7 mouse cellular contexts compared by ENCODE assay signal in genomic region chr16:33344875-33345274, GRCm38 (mm10). TPM values are rescaled to one million over a fixed set of nuclear protein-coding genes. Genes with fewer than 3 reads are reported as not detected.
DNase-seq lines count a peak whose midpoint lies in the region; ATAC-seq and TF ChIP-seq lines count a peak whose summit lies in the region.

No protein-coding gene starts in this region.

- no peaks in the 10 kb centered on the region for H3K27me3 ChIP-seq in lung, embryonic 14.5 days (ENCODE audit: insufficient read depth, low read length)
- no peaks in the 10 kb centered on the region for H3K27me3 ChIP-seq in stomach, postnatal 0 days (ENCODE audit: control insufficient read depth, insufficient read depth, low read length)

- TF ChIP-seq POLR2A in brain, embryonic 14.5 days (IDR thresholded peaks at IDR 0.05; ENCODE audit: borderline replicate concordance, extremely low read depth, insufficient read depth, insufficient read length, poor library complexity, severe bottlenecking): no peak

- WGBS in lung, embryonic 14.5 days: 77% methylated on average over 4 of the region's 4 CpGs
- WGBS in stomach, postnatal 0 days: 69% methylated on average over 4 of the region's 4 CpGs

- DNase-seq in lung, embryonic 14.5 days: no peak
- DNase-seq in lung, adult 18-20 months: no peak
- peak; percentile 59 for DNase-seq in ZHBTc4 (ENCODE audit: low read depth, low spot score)
- peak; percentile 13 for DNase-seq in brain, embryonic 14.5 days (ENCODE audit: low read depth)
- DNase-seq in stomach, postnatal 0 days (ENCODE audit: low spot score): peak; percentile 19
- no peak for DNase-seq in embryo, embryonic 11 days
- DNase-seq in spleen, adult 12 weeks (ENCODE audit: low spot score): no peak

- H3K9ac ChIP-seq in lung, embryonic 14.5 days: no peak overlapping the region
- no peak overlapping the region for H3K9ac ChIP-seq in stomach, postnatal 0 days (ENCODE audit: low read length)

- H3K27ac ChIP-seq in lung, embryonic 14.5 days (ENCODE audit: low read depth): no peak overlapping the region
- H3K27ac ChIP-seq in stomach, postnatal 0 days (replicated peaks): no peak overlapping the region

- no peaks in the 10 kb centered on the region for H3K9me3 ChIP-seq in lung, embryonic 14.5 days (ENCODE audit: low read depth, low read length)
- no peaks in the 10 kb centered on the region for H3K9me3 ChIP-seq in stomach, postnatal 0 days (ENCODE audit: control insufficient read depth, low read length)

- TF ChIP-seq EP300 in stomach, postnatal 0 days (optimal IDR thresholded peaks at IDR 0.05): no peak

- H3K4me2 ChIP-seq in lung, embryonic 14.5 days: no peak overlapping the region
- H3K4me2 ChIP-seq in stomach, postnatal 0 days (replicated peaks; ENCODE audit: low read depth): no peak overlapping the region

- ATAC-seq in lung, embryonic 14.5 days (ENCODE audit: insufficient read depth): 0 out of 2 replicates have a peak, but pooled peaks have one; percentile 32
- no peak for ATAC-seq in stomach, postnatal 0 days (ENCODE audit: low FRiP score, low TSS enrichment)

- no peak for TF ChIP-seq CTCF in lung, embryonic 14.5 days (IDR thresholded peaks at IDR 0.05; ENCODE audit: low read depth)
- TF ChIP-seq CTCF in brain, embryonic 14.5 days (IDR thresholded peaks at IDR 0.05; ENCODE audit: borderline replicate concordance, extremely low read depth, insufficient read depth, insufficient read length): no peak
- TF ChIP-seq CTCF in stomach, postnatal 0 days (IDR thresholded peaks at IDR 0.05; ENCODE audit: low read depth): no peak

- no peaks in the 10 kb centered on the region for H3K36me3 ChIP-seq in lung, embryonic 14.5 days (ENCODE audit: insufficient read depth)
- no peaks in the 10 kb centered on the region for H3K36me3 ChIP-seq in stomach, postnatal 0 days (ENCODE audit: control insufficient read depth, insufficient read depth, low read length)

- H3K4me3 ChIP-seq in lung, embryonic 14.5 days (ENCODE audit: low read depth, low read length): no peak overlapping the region
- no peak overlapping the region for H3K4me3 ChIP-seq in stomach, postnatal 0 days (ENCODE audit: low read depth, low read length)

- H3K4me1 ChIP-seq in lung, embryonic 14.5 days (ENCODE audit: insufficient read depth): peaks cover 3% of the 10 kb centered on the region; the same call in 1 of the 2 replicates
- H3K4me1 ChIP-seq in stomach, postnatal 0 days (replicated peaks; ENCODE audit: control insufficient read depth, insufficient read depth): no peaks in the 10 kb centered on the region

RNA-seq across cellular contexts. Expression of gene Zfp148, which starts 35.8 kb away (rescaled TPM):
- polyA plus RNA-seq in lung, embryonic 14.5 days (2014; fragmentation: Nextera tagmentation; extraction: Ambion mirVana): 50.3 and 55.5 TPM in 2 replicates
- 23.7 and 30.8 TPM in 2 replicates for polyA plus RNA-seq in brain, embryonic 14.5 days (2012; rRNA removed)
- 23.4 and 25.1 TPM in 2 replicates for polyA plus RNA-seq in stomach, postnatal 0 days (2015; fragmentation: Nextera tagmentation; extraction: Ambion mirVana)

Comparison
In these comparisons a context has a peak if more than half of its experiments do, and no peak if none do; other contexts are left out.
1. DNase-seq: peak in ZHBTc4 (single experiment), brain, embryonic 14.5 days (single experiment) and stomach, postnatal 0 days (single experiment); none in lung, embryonic 14.5 days (single experiment), lung, adult 18-20 months (0 of 2), embryo, embryonic 11 days (single experiment) and spleen, adult 12 weeks (single experiment).